Mouse (Mus musculus): ENCODE measurements around the gene Mt2. TPM values are rescaled to one million over a fixed set of nuclear protein-coding genes. Genes with fewer than 3 reads are reported as not detected.

Gene Mt2
- polyA plus RNA-seq, 1 experiment from 2014 or later, result 29.8 TPM

DNA sequence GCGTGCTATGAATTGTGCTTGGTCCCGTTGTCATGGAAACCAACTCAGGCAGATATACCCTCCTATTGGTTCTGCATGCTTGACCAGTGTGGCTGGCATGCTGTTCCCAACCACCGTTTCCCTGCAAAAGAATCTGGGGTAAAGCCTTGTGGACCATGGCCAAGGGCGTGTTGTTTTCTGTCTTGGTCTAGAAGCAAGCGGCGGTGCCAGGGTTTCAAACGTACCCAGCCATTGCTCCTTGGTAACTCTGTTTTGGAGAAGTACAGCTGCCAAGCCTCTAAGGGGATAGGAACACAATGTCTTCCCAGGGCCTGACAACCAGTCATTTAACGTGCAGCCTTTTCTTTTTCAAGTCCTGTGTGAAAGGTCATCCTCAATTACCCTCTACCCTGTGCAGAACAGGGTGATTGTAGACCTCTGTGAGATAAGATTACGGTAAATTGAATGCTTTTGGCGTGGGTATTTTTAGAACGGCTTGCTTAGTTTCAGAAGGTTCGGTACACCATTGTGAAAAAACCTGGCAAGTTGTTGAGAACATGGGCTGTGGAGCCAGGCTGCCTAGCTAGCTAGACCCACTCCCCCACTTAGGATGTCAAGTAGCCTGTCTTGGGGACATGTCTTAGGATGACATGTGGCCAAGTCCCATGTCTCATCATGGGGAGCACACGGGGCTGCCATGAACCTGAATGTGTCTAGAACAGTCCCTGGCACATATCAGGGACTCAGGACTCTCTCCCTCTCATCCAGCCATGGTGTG, 17.0 kb downstream of the Mt2 start:
- no peak for DNase-seq (ENCODE audit: low spot score, missing footprints)
- no peak for ATAC-seq (ENCODE audit: low FRiP score)
- Histone ChIP-seq H3K4me1 (ENCODE audit: control insufficient read depth, insufficient read depth, low read length) (no peaks in the 10 kb centered on the region), H3K4me2 (no peak overlapping the region), H3K4me3 (ENCODE audit: low read depth, low read length) (no peak overlapping the region), H3K9me3 (ENCODE audit: control insufficient read depth, low read length) (no peaks in the 10 kb centered on the region), H3K9ac (ENCODE audit: low read length) (no peak overlapping the region), H3K27ac (ENCODE audit: low read depth, low read length) (no peak overlapping the region), H3K27me3 (ENCODE audit: control insufficient read depth, insufficient read depth, low read length) (peaks cover 30% of the 10 kb centered on the region), H3K36me3 (ENCODE audit: control insufficient read depth, insufficient read depth, low read length) (no peaks in the 10 kb centered on the region)
- 74% methylated on average over 13 of the region's 13 CpGs for WGBS

DNA sequence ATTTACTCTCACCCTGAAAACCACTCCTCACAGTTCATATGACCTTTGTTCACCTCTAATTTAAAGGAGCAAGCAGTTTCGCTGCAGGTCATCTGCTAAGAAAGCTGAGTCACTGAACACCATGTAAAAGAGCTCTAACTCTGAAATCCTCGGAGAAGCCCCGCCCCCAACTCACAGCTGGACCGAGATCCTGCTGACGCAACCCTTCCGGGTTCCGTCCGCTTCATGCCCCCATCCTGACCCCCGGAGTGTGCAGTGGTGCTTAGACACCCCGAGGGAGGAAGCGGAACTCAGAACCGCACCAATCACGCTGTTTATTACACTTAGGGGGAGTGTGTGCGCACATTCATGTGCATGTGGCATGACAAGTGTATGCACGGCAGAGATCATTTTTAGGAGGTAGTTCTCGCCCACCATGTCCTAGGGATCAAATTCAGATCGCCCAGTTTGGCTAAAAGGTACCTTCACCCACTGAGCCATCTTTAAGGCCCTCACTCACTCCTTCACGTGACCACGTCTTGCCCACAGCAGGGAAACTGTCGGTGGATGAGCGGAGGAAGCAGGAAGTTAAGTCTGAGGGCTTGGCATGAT, 18.7 kb downstream of the Mt2 start:
- peak overlapping the region; percentile 18; the same call in 1 of the 2 replicates for H3K4me3 ChIP-seq (ENCODE audit: low read depth, low read length)
- no peak for ATAC-seq (ENCODE audit: low FRiP score)
- no peaks in the 10 kb centered on the region for H3K4me1 ChIP-seq (ENCODE audit: control insufficient read depth, insufficient read depth, low read length)
- H3K4me2 ChIP-seq, result peak overlapping the region; percentile 39
- 29% methylated on average over 21 of the region's 21 CpGs for WGBS
- H3K9ac ChIP-seq (ENCODE audit: low read length), result no peak overlapping the region; the same call in 1 of the 2 replicates
- H3K9me3 ChIP-seq (ENCODE audit: control insufficient read depth, low read length), result no peaks in the 10 kb centered on the region
- no peak for DNase-seq (ENCODE audit: low spot score, missing footprints)
- peaks cover 18% of the 10 kb centered on the region for H3K27me3 ChIP-seq (ENCODE audit: control insufficient read depth, insufficient read depth, low read length)
- no peak overlapping the region for H3K27ac ChIP-seq (ENCODE audit: low read depth, low read length)
- H3K36me3 ChIP-seq (ENCODE audit: control insufficient read depth, insufficient read depth, low read length), result no peaks in the 10 kb centered on the region

DNA sequence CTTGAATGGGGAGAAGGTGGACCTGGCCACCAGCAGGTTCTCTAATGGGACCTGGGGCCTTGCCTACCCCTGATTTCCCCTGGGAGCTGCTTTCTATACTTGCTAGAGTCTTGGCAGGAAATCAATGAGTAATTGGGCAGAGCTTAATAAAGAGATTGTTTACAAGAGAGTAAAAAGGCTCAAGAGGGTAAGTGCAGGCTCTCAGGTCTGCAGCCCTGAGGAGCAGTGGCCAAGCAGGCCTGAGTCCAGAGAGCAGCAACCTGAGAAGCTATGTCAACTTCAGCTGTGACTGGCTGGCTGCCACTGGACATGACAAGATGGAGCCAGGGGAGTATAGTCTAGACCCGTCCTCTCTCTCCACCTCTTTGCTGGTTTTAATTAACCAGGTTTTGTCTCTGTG, 20.5 kb downstream of the Mt2 start:
- no peaks in the 10 kb centered on the region for H3K36me3 ChIP-seq (ENCODE audit: control insufficient read depth, insufficient read depth, low read length)
- H3K4me1 ChIP-seq (ENCODE audit: control insufficient read depth, insufficient read depth, low read length), result no peaks in the 10 kb centered on the region
- H3K9ac ChIP-seq (ENCODE audit: low read length), result no peak overlapping the region
- no peak overlapping the region for H3K4me3 ChIP-seq (ENCODE audit: low read depth, low read length)
- ATAC-seq (ENCODE audit: low FRiP score) (no peak), DNase-seq (ENCODE audit: low spot score, missing footprints) (no peak)
- peaks cover 2% of the 10 kb centered on the region; the same call in 1 of the 2 replicates for H3K27me3 ChIP-seq (ENCODE audit: control insufficient read depth, insufficient read depth, low read length)
- H3K4me2 ChIP-seq, result no peak overlapping the region
- H3K9me3 ChIP-seq (ENCODE audit: control insufficient read depth, low read length), result no peaks in the 10 kb centered on the region
- WGBS, result 85% methylated on average over 1 of the region's 1 CpGs
- no peak overlapping the region for H3K27ac ChIP-seq (ENCODE audit: low read depth, low read length)

DNA sequence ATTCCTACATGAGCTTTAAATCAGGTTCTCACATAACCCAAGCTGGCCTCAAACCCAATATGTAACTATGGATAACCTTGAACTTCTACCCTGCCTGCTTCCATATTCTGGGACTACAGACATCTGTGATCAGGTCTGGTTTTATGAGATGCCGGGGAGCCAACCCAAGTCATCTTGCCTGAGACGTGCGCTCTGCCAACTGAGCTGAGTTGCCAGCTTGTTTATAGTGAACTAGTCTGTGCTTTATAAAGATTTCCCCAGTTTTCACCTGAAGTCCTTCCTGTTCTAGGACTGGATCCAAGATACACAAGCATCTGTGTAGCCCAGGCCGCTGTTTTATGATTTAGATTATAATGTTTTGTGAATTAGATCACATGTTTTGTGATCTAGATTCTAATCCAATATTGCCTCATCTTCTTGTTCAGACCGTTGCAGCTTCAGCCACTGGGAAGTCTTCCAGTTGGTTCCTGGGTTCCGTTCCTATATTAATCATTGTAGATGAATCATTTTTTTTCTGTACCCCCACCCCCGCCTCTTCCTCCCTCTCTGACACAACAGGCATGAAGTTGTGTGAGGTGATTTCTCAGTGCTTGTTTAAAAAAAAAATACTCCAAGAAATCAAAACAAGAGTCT, 22.2 kb downstream of the Mt2 start:
- Histone ChIP-seq H3K4me3 (ENCODE audit: low read depth, low read length) (no peak overlapping the region), H3K36me3 (ENCODE audit: control insufficient read depth, insufficient read depth, low read length) (no peaks in the 10 kb centered on the region), H3K4me1 (ENCODE audit: control insufficient read depth, insufficient read depth, low read length) (no peaks in the 10 kb centered on the region), H3K9ac (ENCODE audit: low read length) (no peak overlapping the region), H3K4me2 (no peak overlapping the region), H3K27me3 (ENCODE audit: control insufficient read depth, insufficient read depth, low read length) (no peaks in the 10 kb centered on the region), H3K9me3 (ENCODE audit: control insufficient read depth, low read length) (no peaks in the 10 kb centered on the region), H3K27ac (ENCODE audit: low read depth, low read length) (no peak overlapping the region)
- no peak for DNase-seq (ENCODE audit: low spot score, missing footprints)
- ATAC-seq (ENCODE audit: low FRiP score), result no peak
- WGBS, result 92% methylated on average over 7 of the region's 7 CpGs

DNA sequence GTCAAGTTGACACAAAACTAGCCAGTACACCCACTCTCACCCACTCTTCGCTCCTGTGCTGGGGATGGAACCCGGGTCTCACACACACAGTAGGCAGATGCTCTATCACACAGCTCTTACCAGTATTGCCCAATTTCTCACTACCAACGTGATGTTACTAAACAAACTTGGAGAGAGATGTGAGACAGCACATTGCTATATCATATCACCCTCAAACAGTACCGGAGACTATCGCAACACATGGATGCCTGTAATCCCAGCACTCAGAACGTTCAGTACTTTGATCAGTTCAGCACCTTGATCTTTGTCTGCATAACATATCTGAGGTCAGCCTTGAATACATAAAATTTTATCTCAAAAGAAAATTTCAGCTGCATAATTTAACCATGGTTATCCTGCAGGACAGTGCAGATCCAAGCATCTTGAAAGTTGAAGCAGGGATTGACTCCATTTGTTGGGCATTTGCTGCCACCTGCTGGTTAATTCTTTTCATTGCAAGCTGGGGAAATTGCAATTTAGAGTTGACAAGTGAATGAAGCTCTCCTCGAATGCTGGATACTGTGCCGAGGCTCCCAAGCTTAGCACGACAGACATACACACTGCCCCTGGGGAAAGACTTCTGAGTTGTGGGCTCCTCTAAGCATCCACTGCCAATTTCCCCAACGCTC, 26.9 kb downstream of the Mt2 start:
- no peaks in the 10 kb centered on the region for H3K36me3 ChIP-seq (ENCODE audit: control insufficient read depth, insufficient read depth, low read length)
- ATAC-seq (ENCODE audit: low FRiP score) (no peak), DNase-seq (ENCODE audit: low spot score, missing footprints) (peak; percentile 99)
- no peak overlapping the region for H3K9ac ChIP-seq (ENCODE audit: low read length)
- H3K4me1 ChIP-seq (ENCODE audit: control insufficient read depth, insufficient read depth, low read length), result no peaks in the 10 kb centered on the region
- H3K9me3 ChIP-seq (ENCODE audit: control insufficient read depth, low read length), result no peaks in the 10 kb centered on the region
- H3K4me2 ChIP-seq, result no peak overlapping the region
- WGBS, result 43% methylated on average over 10 of the region's 10 CpGs
- H3K27ac ChIP-seq (ENCODE audit: low read depth, low read length), result no peak overlapping the region
- no peaks in the 10 kb centered on the region for H3K27me3 ChIP-seq (ENCODE audit: control insufficient read depth, insufficient read depth, low read length)
- H3K4me3 ChIP-seq (ENCODE audit: low read depth, low read length), result no peak overlapping the region

DNA sequence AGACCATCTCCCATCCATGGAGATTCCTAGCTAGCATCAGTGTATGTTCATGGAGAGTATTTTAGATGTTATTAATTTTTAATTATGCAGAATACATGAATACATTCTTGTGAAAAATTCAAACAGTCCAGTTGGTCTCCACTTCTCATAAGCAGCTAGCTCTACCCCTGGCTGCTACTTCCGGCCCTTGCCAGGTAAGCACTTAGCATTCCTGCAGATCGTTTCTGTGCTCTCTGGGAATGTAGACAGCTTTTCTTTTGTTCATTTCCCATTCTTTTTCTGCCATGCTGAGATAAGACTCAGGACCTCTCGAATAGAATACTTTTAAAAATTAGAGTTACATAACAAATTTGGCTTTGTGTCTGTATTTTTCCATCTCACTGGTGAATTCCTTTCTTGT, 31.6 kb downstream of the Mt2 start:
- Histone ChIP-seq H3K27me3 (ENCODE audit: control insufficient read depth, insufficient read depth, low read length) (no peaks in the 10 kb centered on the region), H3K27ac (ENCODE audit: low read depth, low read length) (no peak overlapping the region), H3K4me1 (ENCODE audit: control insufficient read depth, insufficient read depth, low read length) (no peaks in the 10 kb centered on the region), H3K9ac (ENCODE audit: low read length) (no peak overlapping the region), H3K4me2 (no peak overlapping the region), H3K9me3 (ENCODE audit: control insufficient read depth, low read length) (no peaks in the 10 kb centered on the region), H3K36me3 (ENCODE audit: control insufficient read depth, insufficient read depth, low read length) (no peaks in the 10 kb centered on the region), H3K4me3 (ENCODE audit: low read depth, low read length) (no peak overlapping the region)
- DNase-seq (ENCODE audit: low spot score, missing footprints), result no peak
- no peak for ATAC-seq (ENCODE audit: low FRiP score)
- 81% methylated on average over 3 of the region's 3 CpGs for WGBS

DNA sequence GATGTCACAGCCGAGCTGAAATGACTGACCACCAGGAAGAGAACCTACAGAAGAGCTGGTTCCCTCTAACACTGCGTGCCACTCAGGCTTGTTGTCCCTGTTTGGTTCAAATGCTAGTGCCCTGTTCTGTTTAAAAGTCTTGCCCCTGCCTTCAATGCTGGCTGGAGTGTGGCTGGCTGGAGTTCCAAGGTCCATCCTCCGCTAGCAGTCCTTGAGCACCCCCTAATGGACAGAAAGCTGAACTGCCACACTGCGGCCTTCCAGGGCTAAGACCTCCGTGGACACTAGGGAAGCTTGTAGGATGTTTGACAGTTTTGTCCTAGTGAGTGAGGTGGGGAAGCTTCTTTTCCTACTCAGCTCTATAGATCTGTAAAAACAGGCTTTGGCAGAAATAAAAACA, 33.3 kb downstream of the Mt2 start:
- no peaks in the 10 kb centered on the region for H3K27me3 ChIP-seq (ENCODE audit: control insufficient read depth, insufficient read depth, low read length)
- no peak overlapping the region for H3K4me2 ChIP-seq
- no peaks in the 10 kb centered on the region for H3K9me3 ChIP-seq (ENCODE audit: control insufficient read depth, low read length)
- H3K27ac ChIP-seq (ENCODE audit: low read depth, low read length), result no peak overlapping the region
- ATAC-seq (ENCODE audit: low FRiP score) (peak; percentile 73), DNase-seq (ENCODE audit: low spot score, missing footprints) (peak; percentile 98)
- 20% methylated on average over 5 of the region's 5 CpGs for WGBS
- H3K9ac ChIP-seq (ENCODE audit: low read length), result no peak overlapping the region
- H3K36me3 ChIP-seq (ENCODE audit: control insufficient read depth, insufficient read depth, low read length), result no peaks in the 10 kb centered on the region
- H3K4me3 ChIP-seq (ENCODE audit: low read depth, low read length), result no peak overlapping the region
- H3K4me1 ChIP-seq (ENCODE audit: control insufficient read depth, insufficient read depth, low read length), result no peaks in the 10 kb centered on the region

DNA sequence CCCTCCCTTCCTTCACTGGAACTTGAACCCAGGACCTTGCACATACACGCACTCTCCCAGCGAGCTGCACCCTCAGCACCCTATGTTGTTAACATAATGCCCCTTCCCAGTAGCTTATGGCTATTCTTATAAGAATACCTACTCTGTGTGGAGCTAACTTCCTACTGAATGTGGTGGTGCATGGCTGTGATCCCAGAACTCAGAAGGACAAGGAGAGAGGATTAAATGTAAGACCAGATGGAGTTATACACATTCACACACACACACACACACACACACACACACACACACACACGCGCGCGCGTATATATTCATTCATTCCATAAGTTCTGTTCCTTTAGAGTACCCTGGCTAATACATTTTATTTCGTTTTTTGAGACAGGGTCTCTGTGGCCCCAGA, 33.8 kb downstream of the Mt2 start:
- no peak overlapping the region for H3K27ac ChIP-seq (ENCODE audit: low read depth, low read length)
- no peak overlapping the region for H3K4me3 ChIP-seq (ENCODE audit: low read depth, low read length)
- H3K27me3 ChIP-seq (ENCODE audit: control insufficient read depth, insufficient read depth, low read length), result no peaks in the 10 kb centered on the region
- 81% methylated on average over 8 of the region's 8 CpGs for WGBS
- no peak overlapping the region for H3K4me2 ChIP-seq
- no peaks in the 10 kb centered on the region for H3K4me1 ChIP-seq (ENCODE audit: control insufficient read depth, insufficient read depth, low read length)
- DNase-seq (ENCODE audit: low spot score, missing footprints) (no peak), ATAC-seq (ENCODE audit: low FRiP score) (no peak)
- no peak overlapping the region for H3K9ac ChIP-seq (ENCODE audit: low read length)
- no peaks in the 10 kb centered on the region for H3K9me3 ChIP-seq (ENCODE audit: control insufficient read depth, low read length)
- H3K36me3 ChIP-seq (ENCODE audit: control insufficient read depth, insufficient read depth, low read length), result no peaks in the 10 kb centered on the region

DNA sequence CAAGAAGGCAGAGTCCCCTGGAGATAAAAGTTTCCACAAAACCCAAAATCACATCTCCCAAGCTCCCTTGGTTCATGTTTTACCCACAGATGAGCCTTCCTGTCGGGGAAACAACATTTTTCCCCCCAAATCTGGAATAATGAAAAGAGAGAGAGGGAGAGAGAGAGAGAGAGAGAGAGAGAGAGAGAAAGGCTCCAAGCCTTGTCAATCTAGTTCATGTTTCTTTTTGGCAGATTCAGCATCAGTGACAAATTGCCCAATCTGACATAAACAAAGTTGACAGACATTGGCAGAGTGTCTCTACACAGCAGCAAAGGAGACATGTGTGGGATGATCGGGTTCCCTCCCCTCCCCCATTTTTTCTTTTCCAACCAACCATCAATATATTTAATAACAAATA, 35.0 kb downstream of the Mt2 start:
- WGBS, result 72% methylated on average over 2 of the region's 2 CpGs

More for the DNA sequence above, 35.0 kb downstream of the Mt2 start:
- H3K9me3 ChIP-seq (ENCODE audit: control insufficient read depth, low read length), result no peaks in the 10 kb centered on the region
- H3K4me3 ChIP-seq (ENCODE audit: low read depth, low read length), result no peak overlapping the region
- H3K36me3 ChIP-seq (ENCODE audit: control insufficient read depth, insufficient read depth, low read length), result no peaks in the 10 kb centered on the region
- H3K4me2 ChIP-seq, result no peak overlapping the region
- no peaks in the 10 kb centered on the region for H3K4me1 ChIP-seq (ENCODE audit: control insufficient read depth, insufficient read depth, low read length)
- H3K27me3 ChIP-seq (ENCODE audit: control insufficient read depth, insufficient read depth, low read length), result no peaks in the 10 kb centered on the region; the same call in 1 of the 2 replicates
- ATAC-seq (ENCODE audit: low FRiP score) (no peak), DNase-seq (ENCODE audit: low spot score, missing footprints) (no peak)
- H3K27ac ChIP-seq (ENCODE audit: low read depth, low read length), result no peak overlapping the region
- H3K9ac ChIP-seq (ENCODE audit: low read length), result no peak overlapping the region

Data from midbrain, embryonic 11.5 days (tissue).